Mouse (Mus musculus) thymus, adult 2 months (tissue): ENCODE measurements at regions not wholly inside any gene's neighbourhood (a gene's known extent, or its start where the extent isn't known, plus 50 kb on each side); places are given as distances from the start of the nearest gene placed in this dataset.

Source experiments
- DNase-seq: peaks from one replicate; pipeline ENCODE4 v3.0.0; 2021
- H3K27ac ChIP-seq: fragments of 200-500 bp; 2 replicates; pipeline ENCODE4 v1.5.1; 2012; ENCODE audit warnings: low read length, control low read depth; ENCODE audit not compliant: control insufficient read depth, insufficient read depth
- H3K27me3 ChIP-seq: fragments of 200-500 bp; 2 replicates; pipeline ENCODE4 v1.6.1; 2012; ENCODE audit warnings: mild to moderate bottlenecking, low read length, moderate library complexity, mixed read lengths; ENCODE audit not compliant: control insufficient read depth, insufficient read depth
- H3K36me3 ChIP-seq: fragments of 200-500 bp; 2 replicates; pipeline ENCODE4 v1.6.1; 2012; ENCODE audit warnings: mild to moderate bottlenecking, low read length, moderate library complexity; ENCODE audit not compliant: control insufficient read depth, insufficient read depth
- H3K4me1 ChIP-seq: fragments of 200-500 bp; replicated peaks from 2 replicates; pipeline ENCODE4 v1.6.1; 2012; ENCODE audit warnings: low read length; ENCODE audit not compliant: control insufficient read depth, insufficient read depth
- H3K4me3 ChIP-seq: fragments of 200-500 bp; 2 replicates; pipeline ENCODE4 v1.5.1; 2012; ENCODE audit warnings: mild to moderate bottlenecking, low read length, control low read depth, moderate library complexity; ENCODE audit not compliant: control insufficient read depth, insufficient read depth
- CTCF ChIP-seq: fragments of 200-500 bp; IDR thresholded peaks from 2 replicates; pipeline ENCODE4 v1.5.1; 2012; ENCODE audit warnings: mild to moderate bottlenecking, control low read depth, low read length, moderate library complexity, borderline replicate concordance; ENCODE audit not compliant: control insufficient read depth, poor library complexity, insufficient read depth; ENCODE audit errors: extremely low read depth
- POLR2A ChIP-seq: fragments of 200-500 bp; IDR thresholded peaks from 2 replicates; pipeline ENCODE4 v1.6.1; 2012; ENCODE audit warnings: mild to moderate bottlenecking, low read length, control low read depth, moderate library complexity; ENCODE audit not compliant: control insufficient read depth, poor library complexity, insufficient read depth; ENCODE audit errors: extremely low read depth
- WGBS: fragments of 180-500 bp; shearing (Covaris S2); methylation state at CpG from one replicate; pipeline ENCODE4 v1.1.7; 2018; 5-methylcytosine and 5-hydroxymethylcytosine counted together

- H3K27ac ChIP-seq = no peak overlapping the region
- no peaks in the 10 kb centered on the region for H3K4me1 ChIP-seq
- DNase-seq = no peak
- no peaks in the 10 kb centered on the region for H3K27me3 ChIP-seq
- H3K36me3 ChIP-seq = no peaks in the 10 kb centered on the region
- 87% methylated on average over 6 of the region's 6 CpGs for WGBS
- no peak for TF ChIP-seq POLR2A
- no peak overlapping the region for H3K4me3 ChIP-seq
Measured at GRCm38 (mm10) chr8:8102010-8102727, 558.9 kb downstream of the Efnb2 start.

GRCm38 (mm10) chr8:8092551-8092950, 568.5 kb downstream of the Efnb2 start:
- H3K27me3 ChIP-seq = no peaks in the 10 kb centered on the region
- H3K4me3 ChIP-seq = no peak overlapping the region
- TF ChIP-seq POLR2A = no peak
- TF ChIP-seq CTCF = no peak
- no peak for DNase-seq
- no peaks in the 10 kb centered on the region for H3K36me3 ChIP-seq
- no peak overlapping the region for H3K27ac ChIP-seq
- H3K4me1 ChIP-seq = no peaks in the 10 kb centered on the region

- TF ChIP-seq POLR2A = no peak
- TF ChIP-seq CTCF = no peak
- no peaks in the 10 kb centered on the region for H3K4me1 ChIP-seq
- DNase-seq = no peak
- H3K36me3 ChIP-seq = no peaks in the 10 kb centered on the region
- H3K27me3 ChIP-seq = no peaks in the 10 kb centered on the region
- 82% methylated on average over 2 of the region's 2 CpGs for WGBS
- H3K4me3 ChIP-seq = no peak overlapping the region
- no peak overlapping the region for H3K27ac ChIP-seq
Measured at GRCm38 (mm10) chr8:8084652-8085051, 576.4 kb downstream of the Efnb2 start.

GRCm38 (mm10) chr8:8064074-8064473, 597.0 kb downstream of the Efnb2 start:
- Histone ChIP-seq H3K27me3 (no peaks in the 10 kb centered on the region), H3K4me1 (no peaks in the 10 kb centered on the region), H3K36me3 (no peaks in the 10 kb centered on the region), H3K4me3 (no peak overlapping the region), H3K27ac (no peak overlapping the region)
- TF ChIP-seq POLR2A (no peak), CTCF (no peak)
- WGBS = 92% methylated on average over 2 of the region's 2 CpGs
- DNase-seq = no peak

- Histone ChIP-seq H3K27ac (no peak overlapping the region), H3K4me1 (no peaks in the 10 kb centered on the region), H3K27me3 (no peaks in the 10 kb centered on the region), H3K4me3 (no peak overlapping the region), H3K36me3 (no peaks in the 10 kb centered on the region)
- 93% methylated on average over 4 of the region's 4 CpGs for WGBS
- TF ChIP-seq CTCF = no peak
- no peak for TF ChIP-seq POLR2A
- DNase-seq = no peak
Measured at GRCm38 (mm10) chr8:8054224-8054916, 606.7 kb downstream of the Efnb2 start.

- WGBS = 9% methylated on average over 3 of the region's 3 CpGs
- Histone ChIP-seq H3K4me3 (no peak overlapping the region), H3K27ac (no peak overlapping the region), H3K27me3 (no peaks in the 10 kb centered on the region), H3K36me3 (no peaks in the 10 kb centered on the region), H3K4me1 (no peaks in the 10 kb centered on the region)
- no peak for TF ChIP-seq CTCF
- TF ChIP-seq POLR2A = no peak
- DNase-seq = no peak
Measured at GRCm38 (mm10) chr8:8051186-8051585, 609.9 kb downstream of the Efnb2 start.
